Mouse (Mus musculus): ENCODE measurements around the gene Zfp213.

DNA sequence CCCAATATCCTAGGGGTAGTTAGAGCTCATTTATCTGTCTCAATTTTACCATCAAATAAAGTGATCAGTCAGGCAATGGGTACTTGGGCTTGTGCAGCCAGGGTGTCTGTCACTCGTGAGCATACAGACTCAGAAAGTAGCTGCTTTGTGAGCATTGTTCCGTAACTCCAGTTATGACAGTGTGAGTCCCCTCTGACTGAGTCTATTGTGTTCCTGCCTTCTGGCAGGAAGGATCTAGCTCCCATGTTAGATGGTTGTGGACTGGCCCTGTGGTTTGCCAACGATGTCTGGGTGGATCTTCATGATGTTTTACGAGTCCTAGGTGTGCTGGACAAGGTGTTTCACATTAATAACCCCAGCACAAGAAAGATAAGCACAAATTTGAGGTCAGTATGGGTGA, 21.2 kb downstream of the Zfp213 start:
- no peak for TF ChIP-seq CTCF (IDR thresholded peaks at IDR 0.05; ENCODE audit: low read depth, low read length)
- TF ChIP-seq POLR2A (IDR thresholded peaks at IDR 0.05; ENCODE audit: insufficient read depth, low read length), result no peak
- no peak for TF ChIP-seq EP300 (IDR thresholded peaks at IDR 0.05; ENCODE audit: insufficient read depth, low read depth, low read length)
